Mouse (Mus musculus) hindbrain, embryonic 15.5 days (tissue): Measurements from ENCODE around the gene Kcnk7. TPM values are rescaled to one million over a fixed set of nuclear protein-coding genes. Genes with fewer than 3 reads are reported as not detected.

Source experiments
- ATAC-seq: fragments of 200-750 bp; cut with Nextera tagmentation; 2 replicates; pipeline ENCODE4 v1.8.0; 2017; ENCODE audit warnings: low read depth, moderate number of reproducible peaks, moderate TSS enrichment; ENCODE audit not compliant: low FRiP score
- H3K27ac ChIP-seq: fragments of 300-500 bp; sonication (generic); replicated peaks from 2 replicates; pipeline ENCODE4 v1.5.1; 2015; ENCODE audit warnings: mild to moderate bottlenecking, inconsistent platforms
- H3K27me3 ChIP-seq: fragments of 300-500 bp; sonication (generic); 2 replicates; pipeline ENCODE4 v1.6.1; 2015; ENCODE audit warnings: control low read depth, inconsistent platforms
- H3K36me3 ChIP-seq: fragments of 300-500 bp; sonication (generic); 2 replicates; pipeline ENCODE4 v1.6.1; 2015; ENCODE audit warnings: control low read depth, inconsistent platforms
- H3K4me1 ChIP-seq: fragments of 300-500 bp; sonication (generic); replicated peaks from 2 replicates; pipeline ENCODE4 v1.6.1; 2015; ENCODE audit warnings: control low read depth, inconsistent platforms
- H3K4me2 ChIP-seq: fragments of 300-500 bp; sonication (generic); 2 replicates; pipeline ENCODE4 v1.6.1; 2015; ENCODE audit warnings: moderate library complexity, mild to moderate bottlenecking, inconsistent platforms
- H3K4me3 ChIP-seq: fragments of 300-500 bp; sonication (generic); 2 replicates; pipeline ENCODE4 v1.5.1; 2015; ENCODE audit warnings: mild to moderate bottlenecking, inconsistent platforms
- H3K9ac ChIP-seq: fragments of 300-500 bp; sonication (generic); 2 replicates; pipeline ENCODE4 v1.6.1; 2015; ENCODE audit warnings: inconsistent platforms
- H3K9me3 ChIP-seq: fragments of 300-500 bp; sonication (generic); 2 replicates; pipeline ENCODE4 v1.6.1; 2016; ENCODE audit warnings: control low read depth, inconsistent platforms
- WGBS: fragments of 180-500 bp; shearing (Covaris S2); methylation state at CpG from one replicate; pipeline ENCODE4 v1.1.7; 2015; 5-methylcytosine and 5-hydroxymethylcytosine counted together
- polyA plus RNA-seq: library from polyadenylated mRNA; unstranded; fragments of >200 nt; fragmentation: Nextera tagmentation; extraction: Ambion mirVana; gene quantifications from 2 replicates; pipeline ENCODE4 v1.2.1, GENCODE M21; 2015

The Kcnk7 gene
- polyA plus RNA-seq, 1 experiment from 2014 or later: 0.14 TPM

- H3K4me3 ChIP-seq: peak overlapping the region; percentile 83; the same call in 1 of the 2 replicates
- peaks cover 12% of the 10 kb centered on the region; the same call in 1 of the 2 replicates for H3K36me3 ChIP-seq
- 71% methylated on average over 10 of the region's 10 CpGs for WGBS
Observed at GRCm38 (mm10) chr19:5692086-5692912, 11.9 kb upstream of the Kcnk7 start.

DNA sequence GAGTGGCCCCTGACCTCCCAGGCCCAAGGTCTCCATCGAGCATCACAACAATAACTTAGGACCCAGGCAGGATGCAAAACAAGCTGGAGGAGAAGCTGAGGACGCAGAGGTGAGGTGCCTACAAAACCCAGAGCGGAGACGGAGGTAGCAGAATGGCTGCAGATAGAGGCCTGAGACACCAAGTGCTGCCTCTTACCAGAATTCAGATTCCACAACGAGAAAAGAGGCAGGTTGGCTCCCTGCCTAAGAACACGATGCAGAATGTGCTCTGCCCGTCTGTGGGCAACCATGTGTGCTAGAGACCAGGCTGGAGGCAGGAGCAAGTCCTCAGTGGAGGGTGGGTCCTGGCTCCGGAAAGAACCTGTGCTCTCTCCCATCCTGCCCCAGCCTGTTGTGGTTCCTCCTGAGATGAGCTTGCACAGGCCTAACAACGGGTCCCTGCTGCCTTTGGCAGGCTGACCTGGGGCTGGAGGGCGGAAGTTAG is 11.2 kb upstream of the Kcnk7 start:
- ATAC-seq: no peak
- H3K27ac ChIP-seq: peak overlapping the region; percentile 70; the same call in 1 of the 2 replicates
- peaks cover 56% of the 10 kb centered on the region for H3K4me1 ChIP-seq
- WGBS: 76% methylated on average over 10 of the region's 10 CpGs
- H3K4me3 ChIP-seq: 0 out of 2 replicates have a peak overlapping the region, but pooled peaks have one; percentile 3
- peaks cover 13% of the 10 kb centered on the region; the same call in 1 of the 2 replicates for H3K36me3 ChIP-seq
- no peaks in the 10 kb centered on the region for H3K9me3 ChIP-seq
- H3K4me2 ChIP-seq: peak overlapping the region; percentile 99
- 0 out of 2 replicates have a peak overlapping the region, but pooled peaks have one; percentile 13 for H3K9ac ChIP-seq
- no peaks in the 10 kb centered on the region for H3K27me3 ChIP-seq

More at GRCm38 (mm10) chr19:5692086-5692912, 11.9 kb upstream of the Kcnk7 start:
- no peak for ATAC-seq
- peak overlapping the region; percentile 62 for H3K9ac ChIP-seq
- H3K27me3 ChIP-seq: no peaks in the 10 kb centered on the region
- H3K4me1 ChIP-seq: peaks cover 63% of the 10 kb centered on the region
- no peaks in the 10 kb centered on the region for H3K9me3 ChIP-seq
- peak overlapping the region; percentile 70 for H3K27ac ChIP-seq
- peak overlapping the region; percentile 99 for H3K4me2 ChIP-seq

DNA sequence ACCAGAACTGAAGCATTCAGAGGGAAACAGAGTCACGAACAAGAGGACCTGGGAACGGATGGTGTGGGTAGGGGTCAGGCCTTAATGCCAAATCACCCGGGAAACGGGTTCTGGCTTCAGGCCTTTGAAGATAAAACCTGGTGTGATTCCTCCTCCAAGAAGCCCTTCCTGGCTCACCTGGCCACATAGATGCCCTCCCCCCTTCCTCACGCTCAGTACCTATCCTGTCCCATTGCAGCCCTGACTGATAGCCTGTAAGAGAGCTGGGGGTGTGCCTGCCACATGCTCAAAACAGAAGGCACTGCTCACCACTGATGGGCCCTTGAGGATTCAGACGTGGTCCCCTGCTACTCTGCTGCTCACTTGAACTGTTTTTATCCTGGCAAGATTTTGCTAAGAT is 10.4 kb upstream of the Kcnk7 start:
- H3K27me3 ChIP-seq: no peaks in the 10 kb centered on the region
- H3K9ac ChIP-seq: no peak overlapping the region
- peaks cover 18% of the 10 kb centered on the region; the same call in 1 of the 2 replicates for H3K36me3 ChIP-seq
- H3K4me2 ChIP-seq: no peak overlapping the region
- no peak overlapping the region for H3K4me3 ChIP-seq
- H3K9me3 ChIP-seq: no peaks in the 10 kb centered on the region
- 94% methylated on average over 6 of the region's 6 CpGs for WGBS
- no peak for ATAC-seq
- H3K27ac ChIP-seq: no peak overlapping the region
- peaks cover 54% of the 10 kb centered on the region for H3K4me1 ChIP-seq

DNA sequence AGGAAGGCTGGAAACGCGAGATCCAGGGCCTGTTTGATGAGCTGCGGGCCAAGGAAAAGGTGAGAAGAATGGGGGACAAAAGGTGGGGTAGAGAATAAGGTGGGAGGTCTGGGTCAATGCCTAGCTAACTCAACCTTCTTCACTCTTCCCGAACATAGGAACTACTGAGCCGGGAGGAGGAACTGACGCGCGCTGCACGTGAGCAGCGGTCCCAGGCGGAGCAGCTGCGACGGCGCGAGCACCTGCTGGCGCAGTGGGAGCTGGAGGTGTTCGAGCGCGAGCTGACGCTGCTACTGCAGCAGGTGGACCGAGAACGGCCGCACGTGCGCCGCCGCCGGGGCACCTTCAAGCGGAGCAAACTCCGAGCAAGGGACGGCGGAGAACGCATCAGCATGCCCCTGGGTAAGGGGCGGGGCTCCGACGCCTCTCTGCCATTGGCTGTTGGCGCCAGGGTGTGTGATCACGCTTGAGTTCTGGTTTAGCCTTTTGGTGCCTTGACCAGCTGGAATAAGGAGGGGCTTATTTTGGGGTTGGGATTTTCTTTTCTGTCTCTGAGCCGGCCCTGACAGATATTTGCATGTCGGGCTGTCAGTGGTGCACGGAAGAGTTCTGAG is 8.2 kb upstream of the Kcnk7 start:
- H3K9me3 ChIP-seq: no peaks in the 10 kb centered on the region
- H3K4me2 ChIP-seq: peak overlapping the region; percentile 53
- WGBS: 10% methylated on average over 41 of the region's 41 CpGs
- H3K9ac ChIP-seq: peak overlapping the region; percentile 21; the same call in 1 of the 2 replicates
- H3K27ac ChIP-seq: no peak overlapping the region
- H3K4me1 ChIP-seq: peaks cover 37% of the 10 kb centered on the region
- H3K36me3 ChIP-seq: peaks cover 29% of the 10 kb centered on the region
- ATAC-seq: 0 out of 2 replicates have a peak, but pooled peaks have one; percentile 47
- H3K27me3 ChIP-seq: no peaks in the 10 kb centered on the region
- H3K4me3 ChIP-seq: peak overlapping the region; percentile 35

- H3K9ac ChIP-seq: no peak overlapping the region
- 54% methylated on average over 10 of the region's 10 CpGs for WGBS
- no peak overlapping the region for H3K4me3 ChIP-seq
- H3K4me1 ChIP-seq: peaks cover 4% of the 10 kb centered on the region; the same call in 1 of the 2 replicates
- no peaks in the 10 kb centered on the region for H3K27me3 ChIP-seq
- no peaks in the 10 kb centered on the region for H3K9me3 ChIP-seq
- peaks cover 58% of the 10 kb centered on the region for H3K36me3 ChIP-seq
- H3K27ac ChIP-seq: no peak overlapping the region
- no peak overlapping the region for H3K4me2 ChIP-seq
- ATAC-seq: no peak
Observed at GRCm38 (mm10) chr19:5704801-5705571, 819 bp downstream of the Kcnk7 start.

GRCm38 (mm10) chr19:5710068-5710467 is 5.9 kb downstream of the Kcnk7 start:
- no peak overlapping the region for H3K9ac ChIP-seq
- no peak overlapping the region for H3K4me3 ChIP-seq
- H3K4me2 ChIP-seq: no peak overlapping the region
- H3K9me3 ChIP-seq: no peaks in the 10 kb centered on the region
- H3K4me1 ChIP-seq: peaks cover 11% of the 10 kb centered on the region
- H3K36me3 ChIP-seq: peaks cover 38% of the 10 kb centered on the region
- H3K27ac ChIP-seq: no peak overlapping the region
- no peak for ATAC-seq
- no peaks in the 10 kb centered on the region for H3K27me3 ChIP-seq
- WGBS: 86% methylated on average over 6 of the region's 6 CpGs

- Histone ChIP-seq H3K4me1 (peaks cover 16% of the 10 kb centered on the region), H3K4me3 (no peak overlapping the region), H3K27me3 (no peaks in the 10 kb centered on the region), H3K9ac (no peak overlapping the region), H3K27ac (no peak overlapping the region), H3K4me2 (no peak overlapping the region), H3K9me3 (no peaks in the 10 kb centered on the region), H3K36me3 (peaks cover 38% of the 10 kb centered on the region)
- 80% methylated on average over 8 of the region's 8 CpGs for WGBS
- ATAC-seq: no peak
Observed at GRCm38 (mm10) chr19:5710581-5710980, 6.4 kb downstream of the Kcnk7 start.

DNA sequence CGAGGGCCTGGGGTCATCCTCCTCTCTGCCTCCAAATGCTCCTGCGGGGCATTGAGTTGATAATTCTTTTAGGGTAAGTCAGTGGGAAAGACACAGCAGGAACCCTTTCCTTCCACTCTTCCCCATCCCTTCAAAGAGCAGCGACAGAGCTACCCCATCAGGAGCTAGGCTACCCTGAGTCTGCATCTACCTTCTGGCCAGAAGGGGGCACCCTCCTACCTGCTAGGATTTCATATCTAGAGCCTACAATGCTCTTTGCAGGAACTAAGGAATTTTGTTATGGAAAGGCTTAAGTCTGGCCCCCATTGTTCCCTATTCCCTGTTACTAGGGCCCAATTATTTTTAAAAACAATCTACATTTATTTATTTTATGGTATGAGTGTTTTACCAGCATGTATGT is 7.1 kb downstream of the Kcnk7 start:
- peaks cover 22% of the 10 kb centered on the region for H3K4me1 ChIP-seq
- no peak overlapping the region for H3K9ac ChIP-seq
- no peak overlapping the region for H3K4me3 ChIP-seq
- no peak for ATAC-seq
- H3K36me3 ChIP-seq: peaks cover 38% of the 10 kb centered on the region
- no peak overlapping the region for H3K27ac ChIP-seq
- H3K9me3 ChIP-seq: no peaks in the 10 kb centered on the region
- H3K4me2 ChIP-seq: no peak overlapping the region
- H3K27me3 ChIP-seq: no peaks in the 10 kb centered on the region
- WGBS: 12% methylated on average over 3 of the region's 3 CpGs

DNA sequence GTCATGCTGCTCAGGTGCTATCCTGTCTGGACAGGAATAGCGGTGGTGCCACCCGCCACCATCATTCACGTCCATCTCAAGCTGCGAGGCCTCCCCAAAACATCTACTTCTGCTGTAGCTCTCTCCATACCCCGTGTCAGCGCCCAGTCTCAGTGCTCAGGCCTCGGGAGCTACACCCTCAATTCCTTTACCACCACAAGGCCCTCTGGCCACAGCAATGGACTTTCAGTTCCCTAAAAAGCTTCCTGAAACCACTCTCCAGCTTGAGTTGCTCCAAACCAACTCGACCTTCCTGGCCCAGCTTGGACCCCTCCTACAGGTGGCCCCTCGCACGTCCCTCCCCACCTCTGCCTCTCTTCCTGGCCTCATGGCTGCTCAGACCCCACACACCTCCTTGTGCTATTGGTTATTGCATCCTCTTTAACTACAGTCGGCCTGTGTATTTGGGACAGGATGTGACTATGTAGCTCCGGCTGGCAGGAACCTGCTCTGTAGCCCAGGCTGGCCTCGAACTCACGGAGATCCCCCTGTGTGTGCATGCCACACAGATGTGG is 7.8 kb downstream of the Kcnk7 start:
- no peak for ATAC-seq
- H3K4me3 ChIP-seq: no peak overlapping the region
- no peak overlapping the region for H3K27ac ChIP-seq
- peaks cover 29% of the 10 kb centered on the region for H3K4me1 ChIP-seq
- peaks cover 38% of the 10 kb centered on the region for H3K36me3 ChIP-seq
- no peaks in the 10 kb centered on the region for H3K27me3 ChIP-seq
- H3K4me2 ChIP-seq: no peak overlapping the region
- H3K9me3 ChIP-seq: no peaks in the 10 kb centered on the region
- H3K9ac ChIP-seq: no peak overlapping the region
- 91% methylated on average over 14 of the region's 14 CpGs for WGBS

DNA sequence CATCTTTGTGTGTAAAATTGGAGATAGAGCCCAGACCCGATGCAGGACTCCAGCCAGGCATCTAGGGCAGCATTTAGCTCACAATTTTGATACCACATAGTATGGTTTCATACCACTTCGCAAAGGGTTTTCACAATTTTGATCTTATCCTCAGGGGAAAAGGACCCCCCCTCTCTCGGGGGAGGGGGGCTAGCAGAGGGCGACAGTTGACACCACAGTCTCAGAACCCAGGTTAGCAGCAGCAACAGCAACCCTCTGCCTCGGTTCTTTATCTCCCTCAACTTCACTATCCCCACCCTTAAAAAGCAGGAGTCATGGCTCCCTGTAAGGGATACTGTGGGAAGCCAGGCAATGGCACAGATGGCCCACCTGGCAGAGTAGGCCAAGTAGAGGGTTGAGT is 9.1 kb downstream of the Kcnk7 start:
- Histone ChIP-seq H3K4me2 (peak overlapping the region; percentile 33), H3K4me1 (peaks cover 32% of the 10 kb centered on the region), H3K27ac (no peak overlapping the region), H3K9ac (0 out of 2 replicates have a peak overlapping the region, but pooled peaks have one; percentile 7), H3K9me3 (no peaks in the 10 kb centered on the region), H3K4me3 (no peak overlapping the region), H3K27me3 (no peaks in the 10 kb centered on the region), H3K36me3 (peaks cover 35% of the 10 kb centered on the region)
- no peak for ATAC-seq
- WGBS: 80% methylated on average over 5 of the region's 5 CpGs

DNA sequence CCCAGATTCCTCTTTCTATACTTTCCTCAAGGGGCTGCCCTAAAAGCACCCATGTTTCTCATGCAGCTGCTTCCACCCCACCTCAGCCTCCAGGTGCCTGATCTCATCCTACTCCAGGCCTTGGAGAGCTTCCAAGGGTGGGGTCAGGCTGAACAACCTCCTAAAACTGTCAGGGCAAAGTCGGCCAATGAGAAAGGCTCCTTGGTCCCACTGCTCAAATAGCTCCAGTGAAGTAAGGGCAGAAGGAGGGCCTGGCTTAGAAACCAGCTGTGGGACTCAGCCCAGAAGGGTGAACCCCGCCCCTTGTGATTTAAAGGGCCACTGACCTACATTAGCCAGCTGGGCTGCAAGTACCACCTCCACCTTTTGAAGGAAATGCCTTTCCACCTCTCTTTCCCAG is 9.6 kb downstream of the Kcnk7 start:
- ATAC-seq: no peak
- no peak overlapping the region for H3K4me3 ChIP-seq
- H3K27me3 ChIP-seq: no peaks in the 10 kb centered on the region
- no peak overlapping the region for H3K27ac ChIP-seq
- H3K9me3 ChIP-seq: no peaks in the 10 kb centered on the region
- H3K36me3 ChIP-seq: peaks cover 35% of the 10 kb centered on the region
- no peak overlapping the region for H3K9ac ChIP-seq
- peak overlapping the region; percentile 33 for H3K4me2 ChIP-seq
- 19% methylated on average over 2 of the region's 2 CpGs for WGBS
- H3K4me1 ChIP-seq: peaks cover 32% of the 10 kb centered on the region
